Mouse (Mus musculus) bone marrow macrophage, adult 2 months (primary cell): ENCODE data around the gene Art4.

Experiments used
- CTCF ChIP-seq: IDR thresholded peaks from 2 replicates; pipeline ENCODE4 v1.5.1; 2012; ENCODE audit warnings: low read depth, mild to moderate bottlenecking, low read length, moderate library complexity
- POLR2A ChIP-seq: IDR thresholded peaks from 2 replicates; pipeline ENCODE4 v1.6.1; 2012; ENCODE audit warnings: mild to moderate bottlenecking, low read depth, low read length, borderline replicate concordance

GRCm38 (mm10) chr6:136806819-136807218 is 50.7 kb downstream of the Art4 start:
- TF ChIP-seq CTCF (no peak), POLR2A (no peak)
